Mouse (Mus musculus): Measurements from ENCODE around the gene Flvcr2.

Flvcr2 gene

GRCm38 (mm10) chr12:85859511-85860189 is 113.3 kb downstream of the Flvcr2 start:
- no peak for DNase-seq (ENCODE audit: low spot score)

- DNase-seq (ENCODE audit: low spot score): no peak
Observed at GRCm38 (mm10) chr12:85862514-85862913, 116.2 kb downstream of the Flvcr2 start.

Measured in embryo, embryonic 10 days (tissue).